Mouse (Mus musculus): Measurements from ENCODE around the gene Elf1.
"Not testable (repeated sequence)": the region's sequence is repeated elsewhere in the genome, so short reads cannot be mapped to it uniquely, and the experiment has no call there.

Elf1 gene

DNA sequence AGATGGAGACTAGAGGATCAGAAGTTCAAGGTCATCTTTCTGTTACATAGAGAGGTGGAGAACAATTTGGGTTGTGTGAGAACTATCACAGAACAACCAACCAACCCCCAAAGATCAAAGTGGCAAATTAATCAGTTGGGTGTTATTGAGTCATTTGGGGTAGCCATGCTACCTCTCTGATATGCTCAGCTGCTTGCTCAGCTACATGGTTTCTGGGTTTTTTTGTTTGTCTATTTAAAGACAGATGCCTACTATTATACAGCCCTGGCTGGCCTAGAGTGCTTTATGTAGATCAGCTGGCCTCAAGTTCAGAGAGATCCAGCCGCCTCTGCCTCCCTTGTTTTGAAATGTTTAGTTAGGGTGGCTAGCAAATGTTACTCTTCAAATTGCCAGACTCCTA, 40.1 kb downstream of the Elf1 start:
- DNase-seq (ENCODE audit: extremely low spot score, low spot score): no peak

DNA sequence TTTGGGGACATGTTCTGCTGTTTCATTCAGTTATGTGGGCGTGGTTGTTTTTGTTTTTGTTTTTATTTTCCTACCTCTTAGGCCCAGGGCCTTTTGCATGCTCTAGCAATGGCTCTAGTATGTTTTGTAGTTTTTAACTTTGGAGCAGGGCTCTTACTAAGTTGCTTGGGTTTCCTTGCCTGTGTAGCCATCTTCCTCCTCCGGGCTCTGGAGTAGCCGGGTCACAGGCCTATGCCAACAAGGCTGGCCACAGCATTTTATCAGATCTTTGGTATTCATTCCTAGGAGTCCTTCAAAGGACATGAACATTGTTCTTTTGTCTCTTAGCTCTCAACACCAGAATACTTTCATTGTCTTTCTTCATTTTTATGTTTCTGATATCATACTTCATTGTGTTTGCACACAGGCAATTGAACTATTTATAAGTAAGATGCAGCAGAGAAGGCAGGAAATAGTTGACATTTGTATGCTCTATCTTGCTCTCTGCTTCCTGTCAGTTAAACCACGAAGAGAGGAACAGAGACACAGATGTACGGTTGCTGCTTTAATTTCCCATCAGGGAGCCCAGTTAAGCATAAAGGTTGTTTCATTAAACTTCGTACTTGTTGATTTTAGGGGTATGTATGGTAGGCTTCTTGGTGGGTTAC, 40.6 kb downstream of the Elf1 start:
- no peak for DNase-seq (ENCODE audit: extremely low spot score, low spot score)

DNA sequence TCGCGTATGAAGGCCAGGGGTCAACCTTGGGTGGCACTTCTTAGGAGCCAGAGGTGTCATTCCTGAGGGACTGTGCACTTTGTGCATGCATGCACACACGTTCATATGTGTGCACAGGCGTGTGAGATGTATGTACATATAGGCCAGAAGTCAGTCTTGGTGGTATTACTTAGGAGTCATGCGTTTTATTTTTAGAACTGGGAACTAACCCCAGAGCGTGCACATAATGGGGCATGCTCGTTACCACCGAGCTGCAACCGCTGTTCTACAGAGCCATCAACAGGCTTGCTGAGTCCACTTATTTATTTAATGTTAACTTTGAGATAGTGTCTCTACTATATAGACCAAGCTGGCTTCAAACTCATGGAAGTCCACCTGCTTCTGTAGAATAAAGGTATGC, 41.4 kb downstream of the Elf1 start:
- no peak for DNase-seq (ENCODE audit: extremely low spot score, low spot score)

DNA sequence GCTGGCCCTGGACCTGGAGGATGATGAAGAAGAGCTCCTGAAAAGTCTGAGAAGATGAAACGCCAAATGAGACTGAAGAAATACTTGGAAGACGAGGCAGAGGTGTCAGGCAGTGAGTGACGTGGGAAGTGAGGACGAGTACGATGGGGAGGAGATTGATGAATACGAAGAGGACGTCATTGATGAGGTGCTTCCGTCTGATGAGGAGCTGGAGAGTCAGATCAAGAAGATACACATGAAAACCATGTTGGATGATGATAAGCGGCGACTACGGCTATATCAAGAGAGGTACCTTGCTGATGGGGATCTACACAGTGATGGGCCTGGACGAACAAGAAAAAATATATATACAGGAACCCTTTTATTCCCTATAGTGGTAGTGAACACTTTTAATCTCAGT, 45.1 kb downstream of the Elf1 start:
- not testable (repeated sequence) for DNase-seq (ENCODE audit: extremely low spot score, low spot score)

DNA sequence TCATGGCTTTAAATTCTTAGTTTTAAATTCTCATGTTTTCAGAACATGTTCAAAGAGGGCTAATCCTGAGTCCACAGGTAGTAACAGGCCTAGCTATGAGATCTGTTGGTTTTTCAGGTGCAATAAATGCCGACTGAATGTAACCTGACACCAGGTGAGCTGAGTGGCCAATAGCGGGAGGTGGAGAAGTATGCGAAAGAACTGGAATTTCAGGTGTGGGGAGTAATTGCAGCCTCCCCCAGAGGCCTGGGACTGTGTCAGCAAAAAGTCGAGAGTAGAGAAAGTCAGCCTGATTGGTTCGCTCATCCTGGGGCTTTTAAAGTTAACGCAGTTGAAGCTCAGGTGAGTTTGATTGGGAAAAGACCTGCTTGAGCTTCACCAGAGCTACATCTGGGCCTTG, 46.7 kb downstream of the Elf1 start:
- DNase-seq (ENCODE audit: extremely low spot score, low spot score): no peak

DNA sequence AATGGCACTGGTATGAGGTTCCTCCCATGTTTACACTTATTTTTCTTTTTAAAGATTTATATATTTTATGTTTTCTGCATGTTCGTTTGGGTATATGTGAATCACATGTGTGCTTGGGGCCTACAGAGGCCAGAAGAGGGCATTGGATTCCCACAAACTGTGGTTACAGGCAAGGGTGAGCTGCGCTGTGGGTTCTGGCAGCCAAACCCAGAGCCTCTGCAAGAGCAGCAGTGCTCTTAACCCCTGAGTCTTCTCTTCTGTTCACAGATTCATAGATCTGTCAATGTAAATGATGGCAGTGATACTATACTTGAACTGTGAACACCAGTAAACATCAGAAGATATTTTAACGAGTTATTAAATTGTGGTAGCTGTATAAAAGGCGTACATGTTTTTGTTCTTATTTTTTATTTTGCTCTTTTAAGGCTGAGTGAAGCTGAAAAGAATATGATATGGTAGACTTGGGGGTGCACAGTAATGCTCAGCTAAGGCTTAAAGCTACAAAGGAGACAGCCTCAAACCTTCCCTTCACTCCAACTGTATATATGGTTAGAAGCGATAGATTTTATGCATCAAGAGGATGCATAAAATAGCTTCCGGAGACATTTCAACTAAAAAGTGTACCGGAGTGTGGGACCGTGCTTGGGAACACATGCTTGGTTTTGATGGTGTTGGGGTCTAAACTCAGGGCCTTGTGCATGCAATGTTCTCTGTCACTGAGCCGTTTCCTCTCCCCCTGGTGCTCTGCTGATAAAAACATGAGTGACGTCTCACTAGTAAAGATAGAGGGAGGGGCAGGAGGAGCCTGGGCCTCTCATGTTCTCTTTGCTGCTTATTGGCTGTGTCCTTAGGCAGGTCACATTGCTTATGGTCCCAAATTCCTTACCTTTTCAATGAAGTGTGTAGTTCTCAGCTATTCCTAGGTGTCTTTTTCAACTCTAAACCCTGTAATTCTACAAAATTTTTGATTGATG, 48.9 kb downstream of the Elf1 start:
- no peak for DNase-seq (ENCODE audit: extremely low spot score, low spot score)

DNA sequence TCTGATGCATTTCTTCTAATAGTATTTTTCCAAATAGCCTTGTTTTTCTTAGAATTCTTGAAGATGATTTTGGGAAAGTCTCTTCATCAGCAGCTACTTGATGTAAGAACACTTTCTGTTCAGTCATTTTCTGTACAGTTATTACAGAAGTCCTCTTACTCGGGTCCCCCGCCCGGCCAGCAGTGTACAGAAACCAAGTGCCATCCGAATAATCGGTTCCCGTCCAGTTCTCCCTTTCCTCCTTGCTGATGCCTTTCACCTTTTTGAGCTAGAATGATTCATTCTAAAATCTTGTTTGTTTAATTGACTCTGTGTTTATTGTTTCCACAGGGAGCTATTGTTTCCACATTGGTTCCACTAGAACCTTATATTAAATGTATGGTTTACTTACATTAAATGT, 49.8 kb downstream of the Elf1 start:
- no peak for DNase-seq (ENCODE audit: extremely low spot score, low spot score)

DNA sequence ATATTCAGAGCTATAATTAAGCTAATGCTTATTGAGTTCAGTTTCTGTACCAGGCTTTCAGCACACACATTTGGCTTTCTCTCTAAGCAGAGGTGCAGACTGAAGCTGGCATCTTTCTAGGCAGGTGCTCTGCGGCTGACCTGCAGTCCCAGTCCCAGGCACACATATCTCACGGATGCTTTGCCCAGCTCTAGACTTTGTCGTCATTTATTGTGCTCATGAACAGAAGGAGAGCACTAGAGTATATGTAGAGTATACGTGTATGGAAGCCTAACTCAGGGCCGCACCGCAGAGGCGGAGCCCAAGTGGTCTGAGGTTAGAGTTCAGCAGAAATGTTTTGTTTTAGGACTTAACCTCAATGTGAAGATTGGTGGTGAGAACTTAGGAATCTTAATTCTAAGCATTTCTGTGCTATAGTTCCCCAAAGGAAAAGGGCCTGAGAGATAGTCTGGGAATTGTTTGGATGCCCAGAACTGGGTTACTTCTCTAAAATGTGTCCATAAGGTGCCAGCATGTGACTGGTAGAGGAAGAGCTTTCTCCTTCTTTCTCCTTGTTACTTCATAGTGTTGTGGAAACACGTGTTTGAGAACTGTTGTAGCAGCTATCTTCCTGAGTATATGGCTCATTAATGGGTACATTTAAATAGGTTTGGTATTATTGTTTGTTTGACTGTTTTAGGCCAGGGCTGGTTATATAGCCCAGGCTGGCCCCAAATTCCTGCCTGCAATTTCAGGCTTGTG, 51.2 kb downstream of the Elf1 start:
- no peak for DNase-seq (ENCODE audit: extremely low spot score, low spot score)

DNA sequence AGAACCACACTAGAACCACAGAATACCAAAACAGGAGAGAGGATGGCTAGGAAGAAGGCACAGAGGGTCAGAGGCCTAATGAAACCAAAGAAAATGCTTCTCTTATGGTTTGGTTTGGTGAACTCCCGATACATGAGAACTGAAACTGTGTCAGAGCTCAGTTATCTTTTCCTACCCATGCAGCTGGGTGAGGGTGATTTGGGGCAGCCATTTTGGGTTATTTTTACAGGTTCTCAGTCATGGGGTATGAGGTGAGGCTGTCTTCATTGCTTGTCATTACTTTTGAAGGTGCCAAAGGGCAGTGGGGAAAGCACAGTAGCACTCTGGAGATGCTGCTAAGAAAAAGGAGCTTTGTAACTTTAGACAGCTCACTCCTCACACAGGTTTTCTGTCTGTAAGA, 52.4 kb downstream of the Elf1 start:
- no peak for DNase-seq (ENCODE audit: extremely low spot score, low spot score)

DNA sequence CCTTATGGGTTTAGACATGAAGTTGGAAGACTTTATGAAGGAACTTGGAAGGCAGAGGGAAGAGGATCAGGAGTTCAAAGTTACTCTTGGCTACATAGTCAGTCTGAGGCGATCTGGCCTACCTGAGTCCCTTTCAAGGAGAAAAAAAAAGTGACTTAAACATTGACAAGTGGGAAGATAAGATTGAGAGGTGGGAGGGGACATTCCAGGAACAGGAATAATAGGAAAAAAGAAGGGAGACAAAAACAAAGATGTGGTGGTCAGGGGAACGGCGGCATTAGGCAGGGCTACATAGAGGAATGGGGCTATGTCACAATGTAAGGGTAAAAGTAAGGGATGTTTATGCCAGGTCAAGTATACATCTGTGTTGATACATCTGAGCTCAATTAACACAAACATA, 53.2 kb downstream of the Elf1 start:
- no peak for DNase-seq (ENCODE audit: extremely low spot score, low spot score)

DNA sequence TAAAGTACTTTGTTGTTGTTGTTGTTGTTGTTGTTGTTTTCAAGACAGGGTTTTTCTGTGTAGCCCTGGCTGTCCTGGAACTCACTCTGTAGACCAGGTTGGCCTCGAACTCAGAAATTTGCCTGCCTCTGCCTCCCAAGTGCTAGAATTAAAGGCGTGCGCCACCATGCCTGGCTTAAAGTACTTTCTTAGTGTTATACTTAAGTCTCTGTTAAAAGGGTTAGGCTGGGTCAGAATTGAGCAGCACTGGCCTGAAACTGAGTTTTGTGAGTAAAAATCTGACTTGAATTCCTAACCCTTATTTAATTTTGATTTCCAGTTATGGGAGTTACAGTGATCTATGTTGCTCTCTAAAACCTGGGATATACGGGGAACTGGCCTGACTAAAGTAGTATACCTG, 53.7 kb downstream of the Elf1 start:
- not testable (repeated sequence) for DNase-seq (ENCODE audit: extremely low spot score, low spot score)

DNA sequence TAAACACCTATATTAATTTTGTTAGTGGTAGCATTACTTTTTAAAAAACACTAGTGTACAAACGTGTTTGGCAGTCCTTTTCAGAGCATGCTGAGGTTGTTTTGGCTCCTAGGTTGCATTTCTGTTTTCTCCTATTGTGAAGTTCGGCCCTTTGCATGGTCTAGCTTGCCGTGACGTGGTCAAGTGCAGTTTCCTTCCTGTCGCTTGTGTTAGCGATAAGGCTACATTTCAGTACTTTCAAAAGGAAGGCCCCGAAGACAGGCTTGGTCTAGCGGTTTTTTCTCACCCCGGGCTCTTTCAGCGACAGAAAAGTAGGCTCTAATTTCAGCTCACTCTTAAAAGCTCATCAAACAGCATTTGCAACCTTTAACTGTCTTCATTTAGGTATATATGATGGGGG, 54.3 kb downstream of the Elf1 start:
- no peak for DNase-seq (ENCODE audit: extremely low spot score, low spot score)

DNA sequence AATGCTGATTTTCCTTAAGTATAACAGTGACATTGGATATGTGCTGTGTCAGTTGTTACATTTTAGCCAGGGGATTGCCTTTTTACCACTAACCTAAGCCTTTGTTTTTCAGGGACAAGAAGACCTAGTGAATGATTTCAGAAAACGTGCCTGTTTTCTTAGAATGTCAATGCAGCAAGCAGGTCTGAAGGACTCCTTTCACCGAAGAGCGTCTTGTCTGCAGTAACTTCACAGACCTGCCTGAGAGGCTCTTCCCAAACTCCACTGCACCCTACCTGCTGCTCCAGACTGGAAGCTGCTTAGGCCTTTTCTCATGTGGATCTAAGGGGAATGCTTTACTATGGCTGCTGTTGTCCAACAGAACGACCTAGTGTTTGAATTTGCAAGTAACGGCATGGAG, 55.0 kb downstream of the Elf1 start:
- DNase-seq (ENCODE audit: extremely low spot score, low spot score): no peak

DNA sequence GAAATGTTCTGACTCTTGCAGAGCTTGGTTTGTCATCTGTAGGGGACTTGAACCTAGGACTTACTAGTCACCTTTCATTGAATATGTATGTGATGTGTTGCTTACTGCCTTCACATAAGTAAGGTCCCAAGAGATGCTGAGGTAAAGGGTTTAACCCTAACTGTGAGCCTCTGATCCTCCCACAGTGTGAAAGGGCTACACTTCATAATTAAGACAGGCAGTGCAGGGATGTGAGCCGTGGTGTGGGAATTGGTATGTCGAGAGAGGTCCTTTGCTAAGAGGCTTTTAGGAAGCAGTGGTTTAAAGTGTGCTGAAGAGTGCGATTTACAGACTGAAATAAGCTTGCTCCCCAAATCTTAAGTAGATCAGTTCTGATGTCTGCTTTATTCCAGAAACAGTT, 55.8 kb downstream of the Elf1 start:
- DNase-seq (ENCODE audit: extremely low spot score, low spot score): no peak

DNA sequence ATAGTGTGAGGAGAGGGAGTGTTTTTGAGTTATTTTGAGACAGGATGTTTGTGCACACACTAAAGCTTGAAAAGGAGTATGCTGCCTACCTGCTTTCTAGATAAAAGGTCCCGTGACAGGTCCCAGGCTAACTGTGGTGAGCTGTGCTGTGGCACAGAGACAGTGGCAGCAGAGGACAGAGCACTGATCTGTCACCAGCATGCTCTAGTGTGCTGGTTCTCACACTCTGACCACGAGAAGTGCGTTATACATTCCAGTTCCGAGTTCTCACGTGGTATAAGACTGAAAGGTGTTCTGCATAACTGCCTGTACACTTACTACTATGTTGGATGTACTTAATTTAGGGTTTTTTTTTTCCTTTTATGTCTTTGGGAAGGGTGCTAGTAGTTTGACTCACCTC, 56.5 kb downstream of the Elf1 start:
- DNase-seq (ENCODE audit: extremely low spot score, low spot score): no peak

DNA sequence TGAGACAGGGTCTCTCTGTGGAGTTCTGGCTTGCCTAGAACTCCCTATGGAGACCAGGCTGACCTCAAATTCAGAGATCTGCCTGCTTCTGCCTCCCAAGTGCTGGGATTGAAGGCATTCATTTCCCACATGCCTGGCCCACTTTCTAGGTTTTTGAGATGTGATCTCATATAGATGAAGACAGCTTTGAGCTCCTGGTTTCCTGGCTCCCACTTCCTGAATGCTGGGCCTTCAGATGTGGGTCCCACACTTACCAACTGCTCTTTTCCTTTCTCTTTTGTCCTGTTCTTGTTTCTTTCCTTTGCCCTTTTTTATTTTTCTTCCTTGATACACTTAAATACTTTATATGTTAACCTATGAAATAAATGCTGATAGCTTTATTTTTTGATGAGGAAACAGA, 56.9 kb downstream of the Elf1 start:
- no peak for DNase-seq (ENCODE audit: extremely low spot score, low spot score)

DNA sequence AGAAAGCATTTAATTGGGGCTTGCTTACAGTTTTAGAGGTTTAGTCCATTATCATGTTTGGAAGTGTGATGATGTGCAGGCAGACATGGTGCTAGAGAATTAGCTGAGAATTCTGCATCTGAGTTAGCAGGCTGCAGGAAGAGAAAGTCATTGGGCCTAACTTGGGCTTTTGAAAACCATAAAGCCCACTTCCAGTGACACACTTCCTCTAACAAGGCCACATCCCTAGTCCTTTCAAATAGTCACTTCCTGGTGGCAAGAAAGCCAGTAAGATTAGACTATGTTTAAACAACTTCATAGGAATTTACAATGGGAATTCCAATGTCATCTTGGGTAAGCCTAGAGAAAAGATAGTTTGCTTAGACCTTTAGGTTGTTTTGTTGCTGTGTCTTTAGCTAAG, 60.6 kb downstream of the Elf1 start:
- no peak for DNase-seq (ENCODE audit: extremely low spot score, low spot score)

DNA sequence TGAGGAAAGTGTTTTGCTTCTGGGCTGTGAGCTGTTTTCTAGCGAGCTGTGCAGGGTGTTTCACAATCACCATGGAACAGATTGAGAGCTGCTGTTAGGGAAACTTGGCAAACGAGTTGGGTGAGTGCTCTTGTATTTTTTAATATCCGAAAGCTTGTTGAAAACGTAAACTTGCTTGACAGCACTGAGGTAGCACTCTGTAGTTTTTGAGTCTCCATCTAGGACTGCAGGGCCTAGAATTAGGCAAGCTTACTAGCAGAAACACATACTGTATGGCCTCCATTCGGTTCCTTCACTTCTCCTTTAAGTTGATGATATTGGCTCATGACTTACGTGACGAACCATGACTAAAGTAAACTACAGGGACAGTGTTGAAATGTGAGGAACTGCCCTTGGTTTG, 68.3 kb downstream of the Elf1 start:
- no peak for DNase-seq (ENCODE audit: extremely low spot score, low spot score)

DNA sequence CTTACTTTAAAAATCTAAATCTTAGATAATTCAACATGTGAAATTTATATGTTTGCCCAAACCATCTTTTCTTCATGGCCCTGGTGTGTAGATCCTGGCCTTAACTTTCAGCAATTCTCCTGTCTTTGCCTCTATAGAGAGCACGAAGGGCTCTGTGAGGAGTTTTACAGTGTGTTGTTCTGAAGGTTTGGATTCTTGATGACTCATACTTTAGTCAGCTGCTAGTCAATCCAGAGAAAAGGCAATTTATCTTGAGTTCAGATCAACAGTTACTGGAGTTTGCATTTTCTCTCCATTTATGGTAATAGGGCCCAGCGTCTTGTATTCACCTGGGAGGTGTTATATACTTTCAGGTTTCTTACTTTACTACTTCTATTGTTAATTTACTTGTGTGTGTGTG, 70.9 kb downstream of the Elf1 start:
- DNase-seq (ENCODE audit: extremely low spot score, low spot score): no peak

DNA sequence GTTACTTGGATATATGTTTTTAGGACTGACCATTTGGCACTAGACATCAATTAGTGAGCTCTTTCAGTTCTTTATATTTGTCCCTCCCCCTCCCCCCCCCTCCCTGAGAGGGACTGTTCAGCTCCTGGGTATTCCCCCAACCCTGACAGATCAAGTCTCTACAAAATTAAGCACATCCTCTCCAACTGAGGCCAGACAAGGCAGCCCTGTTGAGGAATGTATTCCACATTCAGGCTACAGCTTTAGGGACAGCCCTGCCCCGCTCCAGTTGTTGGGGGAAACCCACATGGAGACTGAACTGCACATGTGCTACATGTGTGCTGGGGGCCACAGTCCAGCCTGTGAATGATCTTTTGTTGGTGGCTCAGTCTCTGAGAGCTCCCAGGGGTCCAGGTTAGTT, 71.9 kb downstream of the Elf1 start:
- no peak for DNase-seq (ENCODE audit: extremely low spot score, low spot score)

DNA sequence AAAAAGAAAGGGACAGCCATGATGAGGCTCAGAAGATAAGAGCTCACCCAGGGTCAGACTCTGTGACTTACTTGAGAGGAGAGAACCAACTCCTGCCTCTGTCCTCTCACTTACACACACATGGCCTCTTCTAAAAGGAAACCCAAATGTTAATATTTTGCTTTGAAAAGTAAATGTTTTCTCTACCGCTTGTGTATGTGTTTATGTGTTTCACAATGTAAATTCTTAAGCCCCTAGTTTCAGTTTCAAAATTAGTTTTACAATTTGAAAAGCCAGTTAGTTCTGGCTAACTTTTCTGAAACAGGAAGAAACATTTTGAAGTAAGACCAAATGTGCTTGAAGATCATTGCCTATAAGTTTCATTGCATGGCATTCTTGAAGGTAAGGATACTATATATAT, 76.8 kb downstream of the Elf1 start:
- DNase-seq (ENCODE audit: extremely low spot score, low spot score): no peak

DNA sequence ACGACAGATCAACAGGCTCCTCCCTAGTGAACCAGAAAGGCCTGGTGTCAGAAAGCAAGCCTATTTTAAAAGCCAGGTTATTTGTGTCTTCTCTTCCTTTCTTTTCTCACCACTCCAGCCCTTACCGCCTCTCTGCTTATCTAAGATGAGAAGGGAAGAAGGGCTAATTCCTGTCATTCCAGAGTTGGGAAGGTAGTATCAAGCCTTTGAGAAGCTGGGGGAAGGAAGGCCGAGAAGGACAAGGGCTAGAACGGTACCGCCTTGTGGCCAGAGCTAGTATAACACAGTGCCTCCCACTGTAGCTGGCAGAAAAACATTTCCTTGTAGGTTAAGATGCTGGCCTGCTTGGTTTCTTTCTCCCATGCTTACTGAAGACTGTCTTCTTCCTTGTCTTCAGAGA, 81.8 kb downstream of the Elf1 start:
- peak; percentile 38 for DNase-seq (ENCODE audit: extremely low spot score, low spot score)

Measured in neural tube, embryonic 10.5 days (tissue).